Mouse (Mus musculus) liver, adult 2 months (tissue): ENCODE data around the gene Blvra.

Experiments
- CTCF ChIP-seq: fragments of 200-500 bp; IDR thresholded peaks from 2 replicates; pipeline ENCODE4 v1.5.1; 2011; ENCODE audit warnings: low read depth, low read length, control low read depth
- POLR2A ChIP-seq: fragments of 200-500 bp; IDR thresholded peaks from 2 replicates; pipeline ENCODE4 v1.6.1; 2011; ENCODE audit warnings: low read length, control low read depth; ENCODE audit not compliant: insufficient read depth; ENCODE audit errors: extremely low read depth

GRCm38 (mm10) chr2:127108986-127109385 lies 38.5 kb downstream of the Blvra start:
- TF ChIP-seq CTCF (no peak), POLR2A (no peak)
